In genomic region chr17:63223675-63224074, GRCm38 (mm10) we compare ENCODE assay signal across 23 mouse cellular contexts.
"Had no signal": no experiment of that assay in that cellular context is flagged by ENCODE, and none has a peak within 500 bp of the region (broad histone marks: within the 10 kb centered on the region; RNA-seq: fewer than 3 reads in every experiment).

No protein-coding gene starts in this region.

- ATAC-seq: intestine, embryonic 16.5 days; liver, embryonic 12.5 days; midbrain, embryonic 15.5 days had no signal

- H3K4me1 ChIP-seq: limb, embryonic 13.5 days; midbrain, embryonic 12.5 days; midbrain, embryonic 15.5 days; stomach, embryonic 15.5 days had no signal

- H3K4me3 ChIP-seq: layer of hippocampus, adult 2 months; limb, embryonic 10.5 days; limb, embryonic 13.5 days; liver, embryonic 12.5 days; liver, embryonic 15.5 days; midbrain, embryonic 12.5 days; midbrain, embryonic 15.5 days; neural tube, embryonic 12.5 days; neural tube, embryonic 15.5 days; stomach, embryonic 15.5 days had no signal

- H3K4me2 ChIP-seq: limb, embryonic 13.5 days; liver, embryonic 12.5 days; liver, embryonic 15.5 days; lung, embryonic 14.5 days; midbrain, embryonic 12.5 days; midbrain, embryonic 15.5 days; neural tube, embryonic 12.5 days; neural tube, embryonic 15.5 days; stomach, embryonic 15.5 days had no signal

- H3K27me3 ChIP-seq: limb, embryonic 13.5 days; liver, embryonic 12.5 days; liver, embryonic 15.5 days; midbrain, embryonic 12.5 days; midbrain, embryonic 15.5 days; neural tube, embryonic 12.5 days; neural tube, embryonic 15.5 days; stomach, embryonic 15.5 days had no signal

- H3K36me3 ChIP-seq: limb, embryonic 10.5 days; limb, embryonic 13.5 days; liver, embryonic 12.5 days; liver, embryonic 15.5 days; midbrain, embryonic 12.5 days; midbrain, embryonic 15.5 days; neural tube, embryonic 12.5 days; neural tube, embryonic 15.5 days; stomach, embryonic 15.5 days had no signal

- H3K9me3 ChIP-seq: limb, embryonic 10.5 days; limb, embryonic 13.5 days; liver, embryonic 12.5 days; liver, embryonic 15.5 days; midbrain, embryonic 12.5 days; midbrain, embryonic 15.5 days; neural tube, embryonic 12.5 days; neural tube, embryonic 15.5 days; stomach, embryonic 15.5 days had no signal

- H3K27ac ChIP-seq: kidney, postnatal 0 days; layer of hippocampus, adult 2 months; limb, embryonic 10.5 days; limb, embryonic 13.5 days; liver, embryonic 12.5 days; liver, embryonic 15.5 days; macrophage; midbrain, embryonic 12.5 days; midbrain, embryonic 15.5 days; neural tube, embryonic 12.5 days; neural tube, embryonic 15.5 days; stomach, embryonic 15.5 days had no signal

- H3K9ac ChIP-seq: limb, embryonic 13.5 days; liver, embryonic 12.5 days; liver, embryonic 15.5 days; lung, embryonic 14.5 days; midbrain, embryonic 12.5 days; midbrain, embryonic 15.5 days; neural tube, embryonic 12.5 days; neural tube, embryonic 15.5 days; stomach, embryonic 15.5 days had no signal

- DNase-seq: kidney, adult 8-10 months; kidney, postnatal 25 days; layer of hippocampus, adult 9-11 months; liver; lung, embryonic 14.5 days; right cerebral cortex, adult 18-20 months; right cerebral cortex, postnatal 25 days; spleen, adult 18-20 months; thymus, adult 18-20 months; thymus, postnatal 36 days had no signal
